Mouse (Mus musculus) heart, embryonic 16.5 days (tissue): ENCODE results near the gene Txndc11. TPM values are rescaled to one million over a fixed set of nuclear protein-coding genes. Genes with fewer than 3 reads are reported as not detected.

ENCODE experiments used
- ATAC-seq: fragments of 200-750 bp; cut with Nextera tagmentation; replicated peaks from 2 replicates; pipeline ENCODE4 v1.8.0; 2017; ENCODE audit warnings: moderate number of reproducible peaks; ENCODE audit not compliant: insufficient read depth, low FRiP score; ENCODE audit errors: extremely low read depth
- H3K27ac ChIP-seq: fragments of 300-500 bp; sonication (generic); 2 replicates; pipeline ENCODE4 v1.5.1; 2014; ENCODE audit warnings: mild to moderate bottlenecking, low read length, control low read depth, moderate library complexity
- H3K27me3 ChIP-seq: fragments of 300-500 bp; sonication (generic); 2 replicates; pipeline ENCODE4 v1.6.1; 2014; ENCODE audit warnings: low read length, mixed read lengths; ENCODE audit not compliant: control insufficient read depth, insufficient read depth
- H3K36me3 ChIP-seq: fragments of 300-500 bp; sonication (generic); 2 replicates; pipeline ENCODE4 v1.6.1; 2014; ENCODE audit not compliant: control insufficient read depth, insufficient read depth
- H3K4me1 ChIP-seq: fragments of 300-500 bp; sonication (generic); 2 replicates; pipeline ENCODE4 v1.6.1; 2014; ENCODE audit warnings: low read length, mixed read lengths; ENCODE audit not compliant: control insufficient read depth, insufficient read depth
- H3K4me2 ChIP-seq: fragments of 300-500 bp; sonication (generic); 2 replicates; pipeline ENCODE4 v1.6.1; 2014; ENCODE audit warnings: low read depth, mild to moderate bottlenecking, control low read depth, low read length
- H3K4me3 ChIP-seq: fragments of 300-500 bp; sonication (generic); 2 replicates; pipeline ENCODE4 v1.5.1; 2014; ENCODE audit warnings: mild to moderate bottlenecking, control low read depth, low read length
- H3K9ac ChIP-seq: fragments of 300-500 bp; sonication (generic); 2 replicates; pipeline ENCODE4 v1.6.1; 2014; ENCODE audit warnings: low read length, control low read depth
- H3K9me3 ChIP-seq: fragments of 300-500 bp; sonication (generic); replicated peaks from 2 replicates; pipeline ENCODE4 v1.6.1; 2016; ENCODE audit warnings: low read length; ENCODE audit not compliant: control insufficient read depth
- WGBS: fragments of 180-500 bp; shearing (Covaris S2); extraction: QIAGEN DNeasy Blood & Tissue Kit; methylation state at CpG from one replicate; pipeline ENCODE4 v1.1.7; 2014; 5-methylcytosine and 5-hydroxymethylcytosine counted together
- polyA plus RNA-seq: library from polyadenylated mRNA; unstranded; fragments of >200 nt; fragmentation: Nextera tagmentation; extraction: Ambion mirVana; gene quantifications from 2 replicates; pipeline ENCODE4 v1.2.1, GENCODE M21; 2015

The Txndc11 gene
- polyA plus RNA-seq, result 28.6 and 29.6 TPM in 2 replicates

DNA sequence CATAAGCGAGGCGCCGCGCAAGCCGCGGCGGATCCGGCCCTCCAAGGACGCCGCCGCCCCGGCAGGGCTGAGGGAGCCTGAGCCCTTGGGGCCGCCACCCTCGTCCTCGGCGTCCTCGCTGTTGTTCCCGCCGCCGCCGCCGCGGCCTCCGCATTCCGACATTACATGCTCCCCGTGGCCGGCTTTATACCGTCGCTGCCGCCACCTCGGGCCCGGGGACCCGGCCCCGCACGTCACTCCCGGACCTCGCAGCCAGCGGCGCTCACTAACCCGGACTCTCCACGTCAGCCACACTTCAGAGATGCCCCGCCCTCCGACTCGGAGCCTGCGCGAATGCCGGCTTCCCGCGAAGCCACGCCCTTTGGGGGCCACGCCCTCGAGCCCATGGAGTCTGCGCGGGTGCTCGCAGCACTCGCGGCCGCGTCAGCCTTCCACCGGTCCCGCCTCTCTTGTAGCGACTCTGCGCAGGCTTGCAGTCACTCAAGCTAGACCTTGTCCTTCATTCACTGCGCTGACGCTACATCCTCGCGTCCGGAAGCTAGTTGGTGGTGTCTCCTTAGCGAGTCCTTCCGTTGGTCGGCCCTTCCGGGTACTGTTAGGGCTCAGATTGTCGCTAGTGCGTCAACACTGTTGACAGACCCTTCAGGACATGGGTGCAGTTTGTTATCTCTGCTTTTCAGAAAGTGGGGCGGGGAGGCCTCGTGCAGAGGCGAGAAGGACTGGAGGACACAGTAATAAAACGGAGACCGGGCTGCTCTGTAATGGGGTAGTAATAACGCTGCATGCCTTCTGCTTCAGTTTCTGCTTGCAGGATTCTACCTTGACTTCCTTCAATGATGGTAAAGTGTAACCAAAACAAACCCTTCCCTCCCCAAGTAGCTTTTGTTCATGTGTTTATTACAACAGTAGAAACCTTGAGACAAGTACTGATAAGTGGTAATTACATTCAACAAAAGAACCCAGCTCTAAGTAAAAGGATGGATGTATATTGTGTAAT, at the start of gene Txndc11:
TSS of gene Txndc11 (minus strand) at position 303 of the 997 bp plus-strand sequence.
- WGBS, result under 1% methylated on average over 73 of the region's 80 CpGs

GRCm38 (mm10) chr16:11177404-11177803, 43.0 kb upstream of the Txndc11 start:
- Histone ChIP-seq H3K9me3 (peaks cover 5% of the 10 kb centered on the region), H3K4me3 (no peak overlapping the region), H3K27me3 (no peaks in the 10 kb centered on the region), H3K36me3 (no peaks in the 10 kb centered on the region), H3K9ac (no peak overlapping the region), H3K4me1 (peaks cover 11% of the 10 kb centered on the region), H3K4me2 (peak overlapping the region; percentile 58; the same call in 1 of the 2 replicates), H3K27ac (no peak overlapping the region)
- 70% methylated on average over 2 of the region's 2 CpGs for WGBS
- ATAC-seq, result no peak

More for the DNA sequence above, at the start of gene Txndc11:
- peak; percentile 98 for ATAC-seq
- Histone ChIP-seq H3K4me3 (peak within 1 kb of the TSS; percentile 75), H3K9me3 (no peaks in the 10 kb centered on the region), H3K9ac (peak within 1 kb of the TSS; percentile 96), H3K36me3 (peaks cover 9% of the 10 kb centered on the region), H3K27ac (peak within 1 kb of the TSS; percentile 97), H3K27me3 (no peaks in the 10 kb centered on the region), H3K4me1 (peaks cover 25% of the 10 kb centered on the region), H3K4me2 (peak within 1 kb of the TSS; percentile 86)

- Histone ChIP-seq H3K36me3 (no peaks in the 10 kb centered on the region), H3K27ac (peak overlapping the region; percentile 89), H3K4me3 (peak overlapping the region; percentile 94), H3K4me1 (peaks cover 11% of the 10 kb centered on the region), H3K9me3 (peaks cover 5% of the 10 kb centered on the region), H3K27me3 (no peaks in the 10 kb centered on the region), H3K4me2 (peak overlapping the region; percentile 58), H3K9ac (peak overlapping the region; percentile 92)
- ATAC-seq, result no peak
- WGBS, result 7% methylated on average over 4 of the region's 4 CpGs
These were observed 42.4 kb upstream of the Txndc11 start for GRCm38 (mm10) chr16:11176884-11177244.

DNA sequence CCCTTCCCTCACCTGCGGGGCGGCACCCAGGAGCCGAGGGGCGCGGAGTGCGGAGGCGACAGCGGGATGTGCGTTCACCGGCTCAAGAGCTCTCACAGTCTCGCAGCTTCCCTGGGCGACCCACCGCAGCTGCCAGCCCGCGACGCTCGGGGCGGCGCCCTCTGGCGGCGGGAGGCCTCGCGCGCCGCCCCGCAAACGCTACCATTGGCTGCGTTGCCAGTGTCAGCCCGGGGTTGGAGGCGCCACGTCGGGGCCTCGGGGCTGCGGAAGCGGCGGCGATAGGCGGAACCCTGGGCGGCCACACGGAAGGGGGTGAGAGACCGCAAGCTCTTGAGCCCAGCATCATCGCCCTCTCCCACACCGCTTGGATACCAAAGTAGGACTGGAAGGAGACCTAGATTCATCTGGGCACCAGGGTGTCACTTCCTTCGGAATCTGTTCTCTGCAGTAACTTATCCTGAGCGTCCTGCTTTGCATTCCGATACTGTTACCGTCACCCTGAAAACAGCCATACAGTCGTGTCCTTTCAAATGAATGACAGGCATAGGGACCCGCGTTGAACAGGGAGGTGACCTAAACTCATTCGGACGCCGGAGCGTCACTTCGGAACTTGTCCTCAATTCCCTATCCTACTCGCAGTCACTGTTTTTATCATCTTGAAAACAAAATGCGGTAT, 41.9 kb upstream of the Txndc11 start, which contains the start of gene Zc3h7a:
TSS of gene Zc3h7a (minus strand) at position 186 of the 676 bp plus-strand sequence.
- H3K27ac ChIP-seq, result peak within 1 kb of the TSS; percentile 89
- WGBS, result under 1% methylated on average over 57 of the region's 57 CpGs
- H3K36me3 ChIP-seq, result no peaks in the 10 kb centered on the region

GRCm38 (mm10) chr16:11175489-11176207, 41.2 kb upstream of the Txndc11 start:
- Histone ChIP-seq H3K4me2 (peak overlapping the region; percentile 80), H3K9me3 (peaks cover 5% of the 10 kb centered on the region), H3K27me3 (no peaks in the 10 kb centered on the region), H3K27ac (peak overlapping the region; percentile 89), H3K4me1 (peaks cover 11% of the 10 kb centered on the region), H3K4me3 (peak overlapping the region; percentile 94), H3K9ac (peak overlapping the region; percentile 92), H3K36me3 (no peaks in the 10 kb centered on the region)
- peak; percentile 68 for ATAC-seq
- under 1% methylated on average over 72 of the region's 72 CpGs for WGBS

More for the DNA sequence above, 41.9 kb upstream of the Txndc11 start, which contains the start of gene Zc3h7a:
- Histone ChIP-seq H3K4me3 (peak within 1 kb of the TSS; percentile 94), H3K9ac (peak within 1 kb of the TSS; percentile 92), H3K9me3 (peaks cover 5% of the 10 kb centered on the region), H3K4me1 (peaks cover 11% of the 10 kb centered on the region), H3K4me2 (peak within 1 kb of the TSS; percentile 80), H3K27me3 (no peaks in the 10 kb centered on the region)
- peak; percentile 92 for ATAC-seq

- WGBS, result 6% methylated on average over 9 of the region's 9 CpGs
- Histone ChIP-seq H3K9ac (peak overlapping the region; percentile 92), H3K4me2 (peak overlapping the region; percentile 80), H3K27ac (peak overlapping the region; percentile 89), H3K4me1 (peaks cover 11% of the 10 kb centered on the region), H3K27me3 (no peaks in the 10 kb centered on the region), H3K9me3 (peaks cover 5% of the 10 kb centered on the region), H3K36me3 (no peaks in the 10 kb centered on the region), H3K4me3 (peak overlapping the region; percentile 94)
- ATAC-seq, result no peak
These were observed 40.6 kb upstream of the Txndc11 start for GRCm38 (mm10) chr16:11175100-11175488.

- 8% methylated on average over 10 of the region's 10 CpGs for WGBS
- H3K27ac ChIP-seq, result peak overlapping the region; percentile 55; the same call in 1 of the 2 replicates
- H3K4me2 ChIP-seq, result peak overlapping the region; percentile 80
- H3K4me1 ChIP-seq, result peaks cover 11% of the 10 kb centered on the region
- H3K9me3 ChIP-seq, result peaks cover 5% of the 10 kb centered on the region
- ATAC-seq, result no peak
- H3K9ac ChIP-seq, result peak overlapping the region; percentile 92
- H3K36me3 ChIP-seq, result no peaks in the 10 kb centered on the region
- no peaks in the 10 kb centered on the region for H3K27me3 ChIP-seq
- H3K4me3 ChIP-seq, result peak overlapping the region; percentile 94
These were observed 40.2 kb upstream of the Txndc11 start for GRCm38 (mm10) chr16:11174671-11175081.

DNA sequence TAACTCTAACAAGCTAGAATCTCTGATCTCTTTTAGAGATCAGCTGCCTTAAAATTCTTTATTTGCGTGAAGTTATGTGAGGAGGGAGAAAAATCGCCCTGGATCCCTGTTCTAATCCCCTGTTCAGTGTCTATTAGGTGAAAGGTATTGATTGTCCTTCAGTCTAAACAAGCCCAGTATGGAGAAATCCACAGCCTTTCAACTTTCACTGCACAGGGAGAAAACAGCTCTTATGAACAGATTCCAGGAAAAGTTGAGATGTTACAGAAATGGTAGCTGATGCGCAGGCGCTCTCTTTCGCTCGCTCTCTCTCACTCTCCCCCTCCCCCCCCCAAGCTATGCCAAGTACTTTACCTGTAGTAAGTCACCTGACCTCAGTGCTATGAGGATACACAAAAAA, 37.2 kb upstream of the Txndc11 start:
- Histone ChIP-seq H3K4me3 (no peak overlapping the region), H3K4me1 (peaks cover 9% of the 10 kb centered on the region; the same call in 1 of the 2 replicates), H3K9ac (no peak overlapping the region), H3K36me3 (no peaks in the 10 kb centered on the region), H3K27me3 (no peaks in the 10 kb centered on the region), H3K9me3 (no peaks in the 10 kb centered on the region), H3K27ac (no peak overlapping the region), H3K4me2 (no peak overlapping the region)
- 87% methylated on average over 6 of the region's 6 CpGs for WGBS
- ATAC-seq, result no peak
